Mouse (Mus musculus): Measurements from ENCODE around the gene Mdk. TPM values are rescaled to one million over a fixed set of nuclear protein-coding genes. Genes with fewer than 3 reads are reported as not detected.

The Mdk gene
- polyA plus RNA-seq, 1 experiment from 2014 or later: 256 TPM

DNA sequence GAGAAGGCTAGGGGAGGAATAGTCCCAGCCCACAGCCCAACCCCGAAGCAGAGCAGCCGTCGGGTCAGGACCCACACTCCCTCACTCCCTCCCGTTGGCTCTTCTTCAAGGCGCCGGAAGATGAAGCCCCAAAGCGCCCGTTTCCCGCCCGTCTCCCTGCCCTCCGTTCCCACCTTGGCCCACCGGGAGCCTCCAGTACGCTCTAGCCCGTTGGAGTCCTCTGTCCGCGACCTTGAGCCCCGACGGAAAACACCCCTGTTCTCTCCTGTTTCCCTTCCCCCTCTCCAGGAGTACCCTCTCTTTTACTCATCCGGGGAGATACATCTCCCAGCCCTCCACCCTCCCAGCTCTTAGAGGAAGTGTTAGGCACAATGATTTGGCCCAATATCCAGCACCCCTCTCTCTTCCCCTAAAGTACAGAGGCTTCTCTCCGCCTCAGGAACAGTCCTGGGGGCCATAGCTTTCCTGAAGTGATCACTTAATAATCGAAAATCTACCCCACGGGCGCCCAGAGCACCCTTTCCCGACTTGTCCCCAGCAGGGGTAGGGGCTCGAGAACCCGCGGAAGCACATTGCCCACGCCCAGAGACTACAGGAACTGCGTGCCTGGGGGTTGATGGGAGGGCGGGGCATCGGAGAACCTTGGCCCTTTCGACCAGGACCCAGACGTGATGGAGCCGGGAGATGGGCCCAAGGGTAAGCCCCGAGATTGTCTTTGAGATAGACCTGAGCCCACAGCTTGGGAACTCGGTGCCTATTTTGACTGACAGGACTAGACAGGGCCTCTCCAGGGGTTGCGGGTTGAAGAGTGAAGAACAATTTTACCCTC, 9.3 kb downstream of the Mdk start:
- Histone ChIP-seq H3K4me2 (ENCODE audit: low read length) (peak overlapping the region; percentile 93), H3K9ac (replicated peaks; ENCODE audit: low read depth, low read length) (peak overlapping the region; percentile 66), H3K27me3 (replicated peaks; ENCODE audit: control insufficient read depth, insufficient read depth, low read length) (peaks cover 34% of the 10 kb centered on the region)

DNA sequence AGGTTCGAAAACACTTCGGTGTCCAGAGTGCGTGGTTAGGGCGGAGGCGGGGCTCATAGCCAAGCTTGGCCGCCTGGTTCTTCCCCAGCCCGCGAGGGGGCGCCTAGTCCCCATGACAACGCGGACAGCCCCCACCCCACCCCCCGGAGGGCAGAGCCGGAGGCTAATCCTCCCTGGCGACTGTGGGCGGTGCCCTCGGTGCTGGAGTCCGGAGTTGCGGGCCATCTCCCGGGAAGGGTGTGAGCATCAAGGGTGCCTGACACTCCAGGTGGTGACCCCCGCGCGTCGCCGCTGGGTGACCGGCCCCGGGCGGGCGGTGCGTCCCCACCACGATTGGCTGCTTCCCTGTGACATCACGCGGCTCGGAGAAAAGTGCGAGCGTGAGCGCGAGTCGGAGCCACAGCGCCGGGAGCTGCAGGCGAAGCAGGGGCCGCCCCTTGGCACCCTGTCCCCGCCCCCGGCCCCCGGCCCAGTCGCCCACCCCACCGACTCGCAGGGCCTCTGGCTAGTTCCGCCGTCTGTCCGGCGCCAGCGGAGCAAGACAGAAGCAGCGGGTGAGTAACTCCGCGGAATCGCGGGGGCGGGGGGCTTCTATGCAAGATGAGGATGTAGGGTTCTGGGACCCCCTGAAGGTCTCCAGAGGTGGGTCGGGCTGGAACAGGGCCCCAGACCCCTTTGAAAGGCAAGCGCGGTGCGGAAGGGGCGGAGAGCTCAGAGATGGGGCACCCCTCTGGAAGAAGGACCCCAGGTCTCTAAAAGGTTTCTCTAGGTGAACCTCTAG, 10.1 kb downstream of the Mdk start:
- peak; percentile 84 for ATAC-seq
- Histone ChIP-seq H3K4me1 (replicated peaks; ENCODE audit: control insufficient read depth, insufficient read depth, low read length) (peaks cover 25% of the 10 kb centered on the region), H3K4me3 (replicated peaks; ENCODE audit: low read length) (peak overlapping the region; percentile 78), H3K27ac (ENCODE audit: low read length) (no peak overlapping the region), H3K36me3 (ENCODE audit: control insufficient read depth, insufficient read depth) (peaks cover 13% of the 10 kb centered on the region), H3K27me3 (replicated peaks; ENCODE audit: control insufficient read depth, insufficient read depth, low read length) (peaks cover 34% of the 10 kb centered on the region), H3K9ac (replicated peaks; ENCODE audit: low read depth, low read length) (peak overlapping the region; percentile 66), H3K4me2 (ENCODE audit: low read length) (peak overlapping the region; percentile 93), H3K9me3 (ENCODE audit: control insufficient read depth, low read length) (no peaks in the 10 kb centered on the region)
- WGBS: under 1% methylated on average over 63 of the region's 64 CpGs

More for the DNA sequence above, 9.3 kb downstream of the Mdk start:
- Histone ChIP-seq H3K36me3 (ENCODE audit: control insufficient read depth, insufficient read depth) (peaks cover 7% of the 10 kb centered on the region), H3K27ac (ENCODE audit: low read length) (no peak overlapping the region), H3K4me3 (replicated peaks; ENCODE audit: low read length) (peak overlapping the region; percentile 78), H3K9me3 (ENCODE audit: control insufficient read depth, low read length) (no peaks in the 10 kb centered on the region), H3K4me1 (replicated peaks; ENCODE audit: control insufficient read depth, insufficient read depth, low read length) (peaks cover 25% of the 10 kb centered on the region)
- 0 out of 2 replicates have a peak, but pooled peaks have one; percentile 2 for ATAC-seq
- 4% methylated on average over 35 of the region's 37 CpGs for WGBS

DNA sequence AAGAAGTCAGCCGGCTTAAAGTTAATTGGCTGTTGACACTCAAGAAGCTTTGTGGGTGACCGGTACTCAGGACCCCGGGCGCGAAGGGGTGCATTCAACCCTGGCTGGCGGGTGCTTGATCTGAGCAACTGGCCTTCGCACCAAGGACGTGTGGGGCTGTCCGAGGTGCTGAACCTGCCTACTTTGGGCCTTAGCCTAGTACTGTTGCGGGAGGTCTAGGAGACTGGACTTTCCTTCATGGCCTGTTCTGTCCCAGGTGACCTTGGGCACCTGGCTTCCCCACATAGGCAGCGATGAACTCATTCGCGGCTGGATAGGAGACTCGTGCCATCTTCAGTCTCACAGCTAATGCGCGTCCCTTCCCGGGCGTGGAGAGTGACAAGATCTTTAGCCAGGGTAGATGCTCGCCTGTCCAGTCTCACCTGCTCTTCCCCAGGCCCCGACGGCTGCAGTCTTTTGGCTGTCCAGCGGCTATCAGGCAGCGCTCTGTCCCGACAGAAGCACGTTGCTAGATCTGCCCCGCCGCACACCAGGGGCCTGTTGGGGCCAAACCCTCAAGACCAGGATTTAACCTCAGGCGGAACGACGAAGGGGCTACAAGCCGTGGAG, 10.8 kb downstream of the Mdk start:
- peaks cover 25% of the 10 kb centered on the region for H3K4me1 ChIP-seq (replicated peaks; ENCODE audit: control insufficient read depth, insufficient read depth, low read length)
- ATAC-seq: peak; percentile 4
- no peaks in the 10 kb centered on the region for H3K9me3 ChIP-seq (ENCODE audit: control insufficient read depth, low read length)
- H3K4me3 ChIP-seq (replicated peaks; ENCODE audit: low read length): peak overlapping the region; percentile 78
- H3K27ac ChIP-seq (ENCODE audit: low read length): no peak overlapping the region
- H3K27me3 ChIP-seq (replicated peaks; ENCODE audit: control insufficient read depth, insufficient read depth, low read length): peaks cover 34% of the 10 kb centered on the region
- H3K36me3 ChIP-seq (ENCODE audit: control insufficient read depth, insufficient read depth): peaks cover 13% of the 10 kb centered on the region
- WGBS: 5% methylated on average over 31 of the region's 31 CpGs
- peak overlapping the region; percentile 66 for H3K9ac ChIP-seq (replicated peaks; ENCODE audit: low read depth, low read length)
- H3K4me2 ChIP-seq (ENCODE audit: low read length): peak overlapping the region; percentile 93

DNA sequence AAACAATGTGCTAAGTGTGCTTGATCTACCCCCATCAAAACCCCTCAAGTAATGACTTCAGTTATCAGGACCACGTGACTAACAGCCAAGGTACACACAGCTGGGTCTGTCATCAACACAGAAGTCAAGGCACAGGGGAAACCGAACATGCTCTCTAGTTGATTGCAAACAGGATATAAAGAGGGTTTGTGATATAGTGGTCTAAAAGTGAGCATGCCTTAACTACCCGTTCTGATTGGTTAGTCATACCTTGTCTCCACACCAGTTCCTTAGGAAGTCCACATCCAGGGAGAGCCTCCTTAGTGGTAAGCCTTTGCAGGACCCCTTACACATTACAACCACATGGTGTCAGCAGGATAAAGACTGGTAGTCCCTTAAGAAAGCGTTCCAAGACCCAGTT, 12.0 kb downstream of the Mdk start:
- H3K4me3 ChIP-seq (replicated peaks; ENCODE audit: low read length): no peak overlapping the region
- peaks cover 34% of the 10 kb centered on the region for H3K27me3 ChIP-seq (replicated peaks; ENCODE audit: control insufficient read depth, insufficient read depth, low read length)
- no peak overlapping the region for H3K9ac ChIP-seq (replicated peaks; ENCODE audit: low read depth, low read length)
- no peak overlapping the region for H3K4me2 ChIP-seq (ENCODE audit: low read length)
- ATAC-seq: no peak
- H3K4me1 ChIP-seq (replicated peaks; ENCODE audit: control insufficient read depth, insufficient read depth, low read length): peaks cover 25% of the 10 kb centered on the region
- peaks cover 13% of the 10 kb centered on the region for H3K36me3 ChIP-seq (ENCODE audit: control insufficient read depth, insufficient read depth)
- no peak overlapping the region for H3K27ac ChIP-seq (ENCODE audit: low read length)
- WGBS: 77% methylated on average over 4 of the region's 4 CpGs
- H3K9me3 ChIP-seq (ENCODE audit: control insufficient read depth, low read length): no peaks in the 10 kb centered on the region

DNA sequence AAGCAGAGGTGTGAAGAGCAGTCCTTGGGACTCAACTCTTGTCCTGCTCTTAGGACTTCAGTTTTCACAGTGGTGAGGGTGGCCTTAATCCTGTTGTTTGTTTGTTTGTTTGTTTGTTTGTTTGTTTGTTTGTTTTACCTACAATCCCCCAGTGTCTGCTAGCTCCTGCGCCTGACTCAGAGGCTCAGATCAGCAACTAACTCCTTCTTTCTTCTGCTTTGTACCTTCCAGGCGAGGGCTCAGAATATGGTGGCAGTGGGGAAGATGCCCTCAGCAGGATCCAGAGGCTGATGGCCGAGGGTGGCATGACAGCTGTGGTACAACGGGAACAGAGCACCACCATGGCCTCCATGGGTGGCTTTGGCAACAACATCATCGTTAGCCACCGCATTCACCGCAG, 15.0 kb downstream of the Mdk start:
- peaks cover 9% of the 10 kb centered on the region for H3K27me3 ChIP-seq (replicated peaks; ENCODE audit: control insufficient read depth, insufficient read depth, low read length)
- WGBS: 78% methylated on average over 7 of the region's 7 CpGs
- peaks cover 20% of the 10 kb centered on the region for H3K36me3 ChIP-seq (ENCODE audit: control insufficient read depth, insufficient read depth)
- H3K4me1 ChIP-seq (replicated peaks; ENCODE audit: control insufficient read depth, insufficient read depth, low read length): peaks cover 7% of the 10 kb centered on the region
- no peak for ATAC-seq
- H3K9ac ChIP-seq (replicated peaks; ENCODE audit: low read depth, low read length): no peak overlapping the region
- H3K27ac ChIP-seq (ENCODE audit: low read length): no peak overlapping the region
- H3K4me2 ChIP-seq (ENCODE audit: low read length): no peak overlapping the region
- no peak overlapping the region for H3K4me3 ChIP-seq (replicated peaks; ENCODE audit: low read length)
- no peaks in the 10 kb centered on the region for H3K9me3 ChIP-seq (ENCODE audit: control insufficient read depth, low read length)

DNA sequence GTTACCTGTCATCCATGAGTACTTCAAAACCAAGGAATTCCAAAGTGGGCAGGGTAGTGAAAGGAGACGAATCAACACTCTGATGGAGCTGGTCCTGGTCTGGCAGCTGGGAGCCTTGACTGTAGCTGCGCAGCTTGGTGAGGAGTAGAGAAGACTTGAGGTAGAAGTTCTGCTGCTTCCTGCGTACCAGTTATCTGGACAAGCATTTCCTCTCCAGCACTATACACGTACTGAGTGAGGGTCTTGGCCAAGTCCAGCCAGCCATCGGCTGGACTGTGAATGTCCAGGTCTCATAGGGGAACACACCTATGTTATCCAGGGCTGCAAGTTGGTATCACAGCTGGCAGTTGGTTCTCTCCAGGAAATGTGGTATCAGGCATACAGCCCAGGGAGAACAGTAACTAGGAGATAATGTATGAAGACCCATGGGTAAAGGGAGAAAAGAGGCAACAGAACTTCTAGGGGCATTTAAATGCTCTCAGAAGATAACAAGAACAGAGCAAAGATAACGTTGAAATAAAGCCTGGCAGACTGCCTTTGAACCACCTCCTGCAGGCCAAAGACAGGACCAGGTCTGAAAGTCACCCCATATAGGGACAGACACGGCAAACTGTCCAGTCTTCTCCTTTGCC, 15.6 kb downstream of the Mdk start:
- peaks cover 6% of the 10 kb centered on the region; the same call in 1 of the 2 replicates for H3K27me3 ChIP-seq (replicated peaks; ENCODE audit: control insufficient read depth, insufficient read depth, low read length)
- no peak overlapping the region for H3K9ac ChIP-seq (replicated peaks; ENCODE audit: low read depth, low read length)
- H3K4me3 ChIP-seq (replicated peaks; ENCODE audit: low read length): no peak overlapping the region
- ATAC-seq: no peak
- peaks cover 22% of the 10 kb centered on the region for H3K36me3 ChIP-seq (ENCODE audit: control insufficient read depth, insufficient read depth)
- H3K4me1 ChIP-seq (replicated peaks; ENCODE audit: control insufficient read depth, insufficient read depth, low read length): peaks cover 4% of the 10 kb centered on the region
- WGBS: 93% methylated on average over 7 of the region's 7 CpGs
- no peak overlapping the region for H3K27ac ChIP-seq (ENCODE audit: low read length)
- H3K4me2 ChIP-seq (ENCODE audit: low read length): no peak overlapping the region
- no peaks in the 10 kb centered on the region for H3K9me3 ChIP-seq (ENCODE audit: control insufficient read depth, low read length)

DNA sequence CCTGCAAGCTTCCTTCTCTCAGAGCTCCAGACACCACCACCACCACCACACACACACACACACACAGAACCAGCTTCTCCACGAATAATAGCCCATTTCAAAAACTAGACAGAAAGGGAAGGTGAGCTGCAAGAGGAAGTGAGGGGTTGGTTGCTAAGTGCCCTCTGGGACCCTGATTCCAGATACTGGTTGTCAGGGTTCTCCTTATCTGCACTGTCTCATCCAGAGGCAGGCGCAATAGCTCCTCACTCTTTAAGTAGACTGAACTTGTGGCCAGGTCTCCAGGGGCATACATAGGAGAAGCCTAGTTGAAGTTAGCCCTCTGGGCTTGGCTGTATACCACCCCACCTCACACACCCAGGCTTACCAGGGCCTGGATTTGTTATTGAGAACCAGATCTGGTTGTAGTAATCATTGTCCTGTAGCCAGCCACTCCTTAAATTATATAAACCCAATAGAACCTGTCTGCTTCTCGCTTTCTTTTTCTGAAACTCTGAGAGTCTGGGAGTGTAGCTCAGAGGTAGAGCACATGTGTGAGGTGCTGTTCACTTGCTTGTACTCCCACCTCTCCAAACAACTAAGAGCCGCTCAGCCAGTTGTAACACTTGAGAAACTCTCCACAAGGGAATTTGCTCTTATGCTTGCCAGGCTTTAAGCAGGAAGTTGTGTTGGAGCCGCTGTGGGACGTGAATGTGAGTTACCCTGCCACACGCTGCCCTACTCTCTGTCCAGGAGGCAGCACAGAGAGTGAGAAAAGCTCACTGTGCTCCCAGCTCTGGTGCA, 18.6 kb downstream of the Mdk start:
- Histone ChIP-seq H3K27ac (ENCODE audit: low read length) (no peak overlapping the region), H3K9ac (replicated peaks; ENCODE audit: low read depth, low read length) (no peak overlapping the region), H3K4me3 (replicated peaks; ENCODE audit: low read length) (no peak overlapping the region), H3K4me2 (ENCODE audit: low read length) (no peak overlapping the region), H3K9me3 (ENCODE audit: control insufficient read depth, low read length) (no peaks in the 10 kb centered on the region), H3K27me3 (replicated peaks; ENCODE audit: control insufficient read depth, insufficient read depth, low read length) (no peaks in the 10 kb centered on the region), H3K4me1 (replicated peaks; ENCODE audit: control insufficient read depth, insufficient read depth, low read length) (no peaks in the 10 kb centered on the region), H3K36me3 (ENCODE audit: control insufficient read depth, insufficient read depth) (peaks cover 33% of the 10 kb centered on the region)
- 92% methylated on average over 7 of the region's 7 CpGs for WGBS
- ATAC-seq: no peak

DNA sequence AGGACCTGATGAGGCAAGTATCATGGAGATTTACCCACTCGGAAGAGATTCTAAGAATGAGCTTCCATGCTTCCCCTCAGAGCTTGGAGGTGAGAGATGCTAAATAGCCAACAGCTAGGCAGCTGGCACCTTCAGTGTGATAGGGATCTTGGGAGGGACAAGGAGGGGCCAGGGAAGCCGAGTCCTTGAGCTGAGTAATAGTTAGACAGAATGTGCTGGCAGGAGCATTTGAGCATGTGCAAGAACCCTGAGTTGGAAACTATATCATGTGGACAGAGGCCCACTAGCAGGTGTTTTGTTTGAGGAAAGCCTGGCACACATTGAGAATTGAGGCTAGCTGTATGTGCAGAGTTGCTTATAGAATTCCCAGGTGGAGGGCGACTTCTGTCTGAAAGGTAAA, 19.5 kb downstream of the Mdk start:
- Histone ChIP-seq H3K36me3 (ENCODE audit: control insufficient read depth, insufficient read depth) (peaks cover 26% of the 10 kb centered on the region), H3K9ac (replicated peaks; ENCODE audit: low read depth, low read length) (no peak overlapping the region), H3K27ac (ENCODE audit: low read length) (no peak overlapping the region), H3K4me3 (replicated peaks; ENCODE audit: low read length) (no peak overlapping the region), H3K4me1 (replicated peaks; ENCODE audit: control insufficient read depth, insufficient read depth, low read length) (no peaks in the 10 kb centered on the region), H3K27me3 (replicated peaks; ENCODE audit: control insufficient read depth, insufficient read depth, low read length) (no peaks in the 10 kb centered on the region), H3K9me3 (ENCODE audit: control insufficient read depth, low read length) (no peaks in the 10 kb centered on the region), H3K4me2 (ENCODE audit: low read length) (no peak overlapping the region)
- WGBS: 85% methylated on average over 3 of the region's 3 CpGs
- no peak for ATAC-seq
